Mouse (Mus musculus): ENCODE results near the gene Alg12.

DNA sequence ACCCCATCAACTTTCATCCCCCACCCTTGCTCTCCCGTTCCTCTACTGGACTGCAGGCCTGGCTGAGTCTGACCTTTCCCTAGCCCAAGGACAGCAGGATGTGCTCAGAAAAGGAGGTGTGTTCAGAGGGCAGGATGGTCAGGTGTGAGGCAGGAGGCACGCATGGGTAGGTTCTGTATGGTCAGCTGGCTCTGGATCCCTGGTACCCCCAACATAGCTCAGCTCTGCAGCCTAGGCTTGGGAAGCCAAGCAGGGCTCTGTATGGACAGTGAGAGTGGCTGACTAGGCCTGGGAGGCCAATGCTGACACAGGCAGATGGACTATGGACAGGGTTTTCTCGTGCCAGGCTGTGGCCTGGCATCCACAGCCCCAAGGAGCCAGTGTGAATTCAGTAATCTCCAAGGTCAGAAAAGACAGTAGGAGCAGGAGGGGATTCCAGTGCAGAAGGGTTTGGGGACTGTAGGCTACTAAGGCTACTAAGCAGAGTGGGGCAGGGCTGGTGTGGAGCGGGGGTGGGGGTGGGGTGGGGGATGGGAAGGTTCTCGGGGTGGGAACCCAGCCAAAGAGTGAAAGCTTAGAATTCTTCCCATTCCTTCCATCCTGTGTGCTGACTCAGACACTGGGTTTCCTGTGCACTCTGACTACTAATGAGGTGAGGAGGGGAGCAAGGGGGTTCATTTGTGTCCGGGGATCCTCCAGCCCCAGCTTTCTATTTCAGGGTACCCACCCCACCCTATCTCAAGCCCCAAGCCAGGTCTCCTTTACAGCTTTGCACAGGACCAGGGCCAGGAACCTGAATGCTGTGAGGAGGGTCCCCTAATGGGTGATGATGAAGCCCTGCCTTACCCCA is 35.2 kb upstream of the Alg12 start:
- TF ChIP-seq CTCF (IDR thresholded peaks at IDR 0.05; ENCODE audit: control insufficient read depth, insufficient read depth, insufficient replicate concordance, low read depth, low read length) (no peak), POLR2A (IDR thresholded peaks at IDR 0.05; ENCODE audit: control insufficient read depth, low read depth, low read length) (no peak)
